Mouse (Mus musculus): ENCODE data around the gene 1700001P01Rik.

DNA sequence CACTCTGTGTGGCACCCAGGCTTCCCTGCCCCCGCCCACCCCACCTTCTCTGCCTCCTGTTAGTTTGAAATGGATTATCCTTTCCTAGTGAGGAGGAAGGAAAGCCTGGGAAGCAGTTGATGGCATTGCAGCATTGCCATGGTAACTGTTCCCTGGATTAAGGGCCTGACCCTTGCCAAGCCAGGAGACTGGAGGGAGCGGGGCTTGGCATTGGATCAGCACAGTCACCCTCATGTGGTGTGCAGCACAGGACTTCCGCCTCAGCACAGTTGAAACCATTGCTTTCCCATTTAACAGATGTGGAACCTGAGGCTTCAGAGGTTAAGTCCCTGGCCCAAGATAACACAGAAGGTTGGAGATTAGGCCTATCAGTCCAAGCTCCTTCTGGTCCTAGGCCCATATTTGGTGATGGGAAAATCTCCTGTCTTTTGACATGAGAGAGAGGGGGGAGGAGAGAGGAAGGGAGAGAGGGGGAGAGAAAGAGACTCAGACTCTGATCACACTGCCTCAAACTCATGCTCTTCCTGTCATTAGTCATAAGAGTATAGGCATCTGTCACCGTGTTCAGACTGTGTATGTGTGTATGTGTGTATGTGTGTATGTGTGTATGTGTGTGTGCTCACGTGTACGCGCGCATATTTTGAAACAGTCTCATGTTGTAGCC, 45.8 kb upstream of the 1700001P01Rik start:
- TF ChIP-seq CTCF (conservative IDR thresholded peaks at IDR 0.05; ENCODE audit: insufficient read depth, insufficient read length, low read depth, low read length) (no peak), POLR2A (IDR thresholded peaks at IDR 0.05; ENCODE audit: low read depth, low read length) (no peak)

Data from kidney, adult 2 months (tissue).